Mouse (Mus musculus) thymus, postnatal 36 days (tissue): Measurements from ENCODE around the gene Bmpr2.
A peak's percentile ranks its signal among the peaks of the same experiment; 100 is the strongest.

Experiments
- DNase-seq, 2 experiments: peaks; one replicate each; pipeline ENCODE4 v3.0.0; 2022; ENCODE audit warnings: mixed read lengths in 2 of 2

Bmpr2 gene

DNA sequence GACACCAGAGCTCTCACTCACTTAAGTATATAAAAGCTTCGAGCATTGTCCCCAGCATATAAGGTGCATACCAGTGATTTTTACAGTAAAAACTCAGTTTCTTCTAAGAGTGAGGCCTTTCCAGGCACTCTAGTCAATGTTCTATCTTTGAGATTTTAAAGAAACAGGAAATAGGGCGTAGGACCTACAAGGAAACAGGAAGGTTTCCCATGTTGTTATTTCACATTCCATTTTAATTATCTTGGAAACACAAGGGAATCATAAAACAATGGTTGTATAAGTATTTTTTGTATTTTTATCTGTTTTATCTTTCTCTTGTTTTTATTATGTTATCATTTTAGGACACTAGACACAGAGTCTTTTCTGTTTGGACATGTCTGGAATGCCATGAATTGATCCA, 34.7 kb downstream of the Bmpr2 start:
- DNase-seq: no peak

DNA sequence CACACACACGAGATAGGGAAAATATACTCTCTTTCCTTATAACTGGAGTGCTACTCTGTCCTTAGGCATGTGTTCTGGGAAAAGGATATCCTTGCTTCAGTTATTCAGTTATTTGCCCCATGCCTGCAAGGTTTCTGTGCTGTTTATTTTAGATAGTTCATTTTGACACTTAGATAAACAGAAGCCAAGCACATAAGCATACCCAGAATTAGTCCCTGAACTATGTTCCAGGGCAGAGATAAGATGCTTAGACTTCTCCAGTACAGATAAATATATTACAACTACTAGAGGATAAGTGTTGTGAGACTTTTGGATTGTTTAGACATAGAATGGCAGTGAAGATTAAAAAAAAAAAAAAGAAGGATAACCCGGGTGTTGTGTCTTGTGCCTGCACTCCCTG, 41.2 kb downstream of the Bmpr2 start:
- DNase-seq: no peak

DNA sequence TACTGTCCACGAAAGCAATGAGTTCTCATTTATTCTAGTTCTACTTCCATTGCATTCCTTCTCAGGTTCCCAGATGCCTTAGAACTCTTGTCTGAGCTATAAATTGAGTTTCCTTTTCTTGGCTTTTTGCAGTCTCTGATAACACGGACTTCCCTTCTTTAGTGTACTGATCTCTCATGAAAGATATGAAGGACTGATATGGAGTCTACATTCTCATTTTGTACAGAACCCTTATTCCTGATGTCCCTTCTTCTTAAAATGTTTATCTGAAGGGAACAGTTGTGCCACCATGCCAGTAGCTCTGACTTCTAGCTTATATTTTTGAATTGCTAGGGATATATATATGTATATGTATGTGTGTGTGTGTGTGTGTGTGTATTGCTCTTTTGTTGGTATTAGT, 46.7 kb downstream of the Bmpr2 start:
- no peak for DNase-seq

DNA sequence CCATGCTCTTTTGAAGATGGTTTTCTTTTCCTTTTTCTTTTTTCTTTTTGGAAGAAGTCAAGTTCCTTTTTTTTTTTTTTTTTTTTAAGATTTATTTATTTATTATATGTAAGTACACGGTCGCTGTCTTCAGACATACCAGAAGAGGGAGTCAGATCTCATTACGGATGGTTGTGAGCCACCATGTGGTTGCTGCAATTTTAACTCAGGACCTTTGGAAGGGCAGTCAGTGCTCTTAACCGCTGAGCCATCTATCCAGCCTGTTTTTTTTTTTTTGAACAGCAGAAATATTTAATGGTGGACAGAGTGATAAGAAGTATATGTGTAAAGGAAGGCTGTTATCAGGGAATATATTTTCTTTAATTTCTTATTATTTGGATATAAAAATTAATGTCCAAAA, 49.6 kb downstream of the Bmpr2 start:
- DNase-seq: no peak

DNA sequence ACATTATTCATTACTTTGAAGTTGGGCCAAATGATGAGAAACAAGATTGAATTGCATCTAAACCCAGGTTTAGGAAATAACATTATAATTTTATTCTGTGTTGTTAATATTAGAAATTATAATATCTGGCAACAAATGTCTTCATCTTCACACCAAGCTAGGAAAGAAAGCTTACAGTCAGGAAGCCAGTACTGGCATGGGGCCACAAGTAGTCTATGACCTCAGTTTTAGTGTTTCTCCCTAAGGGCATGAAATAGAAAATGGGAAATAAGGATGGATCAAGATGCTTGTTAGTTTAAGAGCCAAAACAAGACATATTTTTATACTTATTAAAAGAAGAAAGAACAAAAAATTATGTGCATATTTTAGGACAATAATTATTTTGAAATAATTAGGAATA, 62.2 kb downstream of the Bmpr2 start:
- no peak for DNase-seq

DNA sequence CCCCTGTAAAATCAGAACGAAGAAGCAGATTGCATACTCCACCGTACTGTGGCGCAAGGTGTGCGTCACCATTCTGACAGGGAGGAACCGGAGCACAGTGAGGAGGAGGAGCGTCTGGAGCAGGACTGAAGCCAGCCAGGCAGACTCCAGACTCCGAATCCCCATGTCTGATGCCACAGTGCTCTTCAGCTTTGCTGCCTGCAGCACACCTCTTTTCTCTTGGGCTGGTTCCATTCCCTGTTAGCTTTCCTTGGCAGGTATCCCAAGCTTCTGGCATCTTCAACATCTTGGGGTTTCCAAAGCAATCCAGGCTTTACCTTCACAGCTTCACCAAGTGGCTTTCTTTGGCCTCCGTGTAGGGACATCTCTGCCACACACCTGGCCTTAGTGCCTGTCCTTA, 63.4 kb downstream of the Bmpr2 start:
- DNase-seq: no peak

DNA sequence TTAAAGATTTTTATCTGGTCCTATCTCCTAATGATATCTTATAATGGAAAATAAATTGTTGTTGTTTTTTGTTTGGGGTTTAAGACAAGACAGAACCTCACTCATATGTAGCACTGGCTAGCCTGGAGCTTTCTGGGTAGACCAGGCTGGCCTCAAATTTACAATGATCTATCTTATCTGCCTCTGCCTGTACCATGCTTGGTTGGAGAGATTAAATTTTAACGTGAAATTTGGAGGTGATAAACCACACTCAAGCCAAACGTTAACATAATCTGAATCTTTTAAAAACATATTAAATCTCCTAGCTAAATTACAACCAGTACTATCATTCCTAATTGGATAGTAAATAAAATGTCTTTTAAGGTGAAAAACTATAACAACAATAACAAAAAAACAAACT, 66.2 kb downstream of the Bmpr2 start:
- no peak for DNase-seq

DNA sequence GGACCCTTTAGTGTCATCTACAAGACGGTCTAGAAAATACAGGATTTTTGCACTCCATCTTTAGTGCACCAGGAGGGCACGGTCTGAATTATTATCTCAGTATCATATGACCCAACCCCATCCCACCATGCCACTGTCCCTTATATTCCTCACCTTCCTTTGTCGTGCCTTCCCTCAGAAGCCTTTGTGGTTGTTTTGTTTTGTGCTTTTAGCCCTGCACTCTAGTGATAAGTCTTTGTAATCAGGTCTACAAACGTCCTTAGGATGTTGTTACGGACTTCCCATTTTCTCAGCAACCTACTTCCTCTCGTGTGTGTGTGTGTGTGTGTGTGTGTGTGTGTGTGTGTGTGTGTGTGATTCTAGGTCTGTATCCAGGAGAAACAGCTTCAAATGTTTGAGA, 67.0 kb downstream of the Bmpr2 start:
- no peak for DNase-seq

DNA sequence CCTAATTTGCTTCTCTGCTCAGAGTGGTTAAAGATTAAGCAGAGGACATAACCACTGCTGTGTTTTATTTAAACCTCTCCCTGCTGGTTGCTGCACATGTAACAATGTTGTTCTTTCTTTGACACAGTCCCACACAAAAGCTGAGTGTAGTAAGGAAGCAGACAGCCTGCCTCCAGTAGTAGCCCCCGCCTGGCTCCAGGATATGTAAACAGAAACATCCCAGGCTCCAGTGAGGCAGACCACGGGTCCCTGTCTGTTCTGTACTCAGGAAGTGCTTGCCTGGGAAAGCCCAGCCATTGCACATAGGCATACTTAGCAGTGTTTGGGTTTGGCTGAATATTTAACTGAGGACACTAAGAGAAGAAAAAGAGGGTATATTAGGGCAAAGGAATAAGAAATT, 70.5 kb downstream of the Bmpr2 start:
- no peak for DNase-seq

DNA sequence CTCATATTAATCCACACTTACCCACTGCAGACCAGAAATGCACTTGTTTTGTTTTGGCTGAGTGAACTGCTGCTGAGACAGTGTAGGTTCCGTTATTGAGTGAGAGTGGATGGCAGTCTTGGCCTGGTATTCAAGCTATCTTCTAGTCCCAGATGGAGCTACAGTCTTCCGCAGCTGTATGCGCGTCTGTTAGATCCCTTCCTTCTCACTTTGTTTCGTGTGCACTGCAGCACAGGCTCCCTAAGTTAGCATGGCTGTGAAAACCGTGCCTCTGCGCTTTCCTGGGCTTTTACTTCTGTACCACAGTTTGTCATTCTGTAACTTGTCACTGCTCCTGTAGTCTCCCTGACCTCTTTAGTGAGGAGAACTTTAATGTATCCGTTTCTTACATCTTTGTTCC, 85.1 kb downstream of the Bmpr2 start:
- DNase-seq: no peak

DNA sequence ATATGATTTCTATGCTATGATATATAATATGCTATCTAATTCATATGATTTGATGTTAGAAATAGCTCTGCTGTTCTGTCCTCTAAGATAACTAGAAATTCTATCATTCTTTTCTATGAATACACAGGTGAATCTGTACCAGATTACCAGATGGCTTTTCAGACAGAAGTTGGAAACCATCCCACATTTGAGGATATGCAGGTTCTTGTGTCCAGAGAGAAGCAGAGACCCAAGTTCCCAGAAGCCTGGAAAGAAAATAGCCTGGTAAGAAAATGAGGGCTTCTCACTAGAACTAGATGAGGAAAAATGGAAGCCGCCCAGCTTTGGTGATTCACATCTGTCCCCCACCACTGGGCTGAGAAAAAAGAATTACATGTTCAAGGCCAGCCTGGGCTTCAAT, 95.8 kb downstream of the Bmpr2 start:
- DNase-seq: no peak

DNA sequence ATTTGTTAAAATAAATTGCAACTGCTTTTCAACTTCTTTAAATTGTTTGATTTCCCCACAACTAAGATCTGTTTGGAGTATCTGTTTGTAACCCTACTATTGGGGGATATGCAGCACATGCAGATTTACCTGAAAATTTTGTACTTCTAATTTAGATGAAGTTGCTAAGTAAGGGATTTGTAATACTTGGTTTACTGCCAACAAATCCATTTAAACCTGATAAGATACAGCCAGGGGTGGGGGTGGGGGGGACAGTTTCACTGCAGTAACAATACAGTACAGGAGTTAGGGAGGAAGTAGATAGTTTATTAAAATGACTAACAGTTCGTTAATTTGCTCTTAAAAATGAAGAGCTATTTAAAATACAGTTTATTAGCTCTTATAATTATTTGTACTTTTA, 98.9 kb downstream of the Bmpr2 start:
- no peak for DNase-seq

DNA sequence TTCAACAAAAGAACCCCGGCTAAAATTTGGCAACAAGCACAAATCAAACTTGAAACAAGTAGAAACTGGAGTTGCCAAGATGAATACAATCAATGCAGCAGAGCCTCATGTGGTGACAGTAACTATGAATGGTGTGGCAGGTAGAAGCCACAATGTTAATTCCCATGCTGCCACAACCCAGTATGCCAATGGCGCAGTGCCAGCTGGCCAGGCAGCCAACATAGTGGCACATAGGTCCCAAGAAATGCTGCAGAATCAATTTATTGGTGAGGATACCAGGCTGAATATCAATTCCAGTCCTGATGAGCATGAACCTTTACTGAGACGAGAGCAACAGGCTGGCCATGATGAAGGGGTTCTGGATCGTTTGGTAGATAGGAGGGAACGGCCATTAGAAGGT, 104.8 kb downstream of the Bmpr2 start:
- DNase-seq: no peak

DNA sequence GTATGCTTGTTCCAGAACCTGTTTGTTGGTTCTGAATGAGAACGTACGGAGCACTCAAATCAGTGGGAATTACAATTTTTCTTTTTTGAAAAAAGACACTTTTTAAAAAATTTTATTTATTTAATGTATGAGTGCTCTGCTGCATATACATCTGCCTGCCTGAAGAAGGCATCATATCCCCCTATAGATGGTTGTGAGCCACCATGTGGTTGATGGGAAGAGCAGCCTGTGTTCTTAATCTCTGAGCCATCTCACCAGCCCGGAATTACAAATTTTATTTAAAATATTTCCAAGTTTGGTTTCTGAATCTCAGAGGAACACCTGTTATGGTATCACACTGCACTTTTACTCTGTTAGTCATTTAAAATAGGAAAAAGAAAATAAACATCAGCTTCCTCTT, 110.8 kb downstream of the Bmpr2 start:
- no peak for DNase-seq

DNA sequence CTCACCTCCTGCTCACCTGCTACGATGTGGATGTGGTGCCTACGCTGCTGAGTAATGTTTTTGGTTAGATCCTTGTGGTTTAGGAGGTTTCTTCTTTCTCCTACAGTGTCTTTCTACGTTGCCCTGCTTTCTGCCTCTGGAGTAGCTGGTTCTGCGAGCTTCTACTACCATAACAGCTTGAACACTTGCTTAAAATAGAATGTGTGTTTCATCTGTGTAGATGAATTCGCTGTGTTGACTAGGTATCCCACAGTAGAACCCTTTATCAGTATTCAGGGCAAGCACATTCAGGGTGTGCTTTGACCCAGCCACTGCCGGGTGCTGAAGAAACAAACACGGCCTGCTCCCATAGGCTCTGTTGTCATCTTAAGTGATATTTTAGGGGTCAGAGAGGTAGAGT, 114.9 kb downstream of the Bmpr2 start:
- DNase-seq: no peak

DNA sequence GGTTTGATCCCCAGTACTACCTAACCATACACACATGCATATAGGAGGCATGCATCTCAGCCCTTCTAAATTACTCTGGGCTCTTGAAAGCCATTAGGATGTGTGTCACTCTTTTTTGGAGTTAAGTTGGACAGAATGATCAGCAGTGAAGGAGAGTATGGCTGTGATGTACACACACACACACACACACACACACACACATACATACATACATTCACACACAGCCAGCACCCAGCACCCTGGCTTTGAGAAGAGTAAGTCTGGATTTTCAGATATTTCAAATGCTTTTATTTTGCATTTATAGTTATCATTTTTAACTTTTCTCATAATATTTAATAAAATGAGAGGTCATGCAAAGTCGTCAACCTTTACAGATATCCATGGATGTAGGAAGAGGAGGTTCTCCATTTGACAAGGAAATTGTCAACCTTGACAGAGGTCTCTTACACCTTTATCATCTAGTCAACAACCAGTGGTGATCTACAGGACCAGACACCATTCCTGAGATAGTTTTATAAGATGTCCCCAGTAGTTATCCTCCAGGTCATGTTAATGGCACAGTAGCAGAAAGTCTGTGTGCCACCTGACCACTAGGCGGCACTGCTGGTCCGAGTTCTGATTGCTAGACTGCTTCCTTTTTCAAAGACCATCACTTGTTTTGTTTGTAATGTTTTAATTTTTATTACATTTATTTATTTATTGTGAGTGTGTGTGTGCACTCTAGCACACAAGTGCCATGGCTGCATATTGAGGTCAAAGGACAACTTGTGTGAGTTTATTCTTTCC, 120.3 kb downstream of the Bmpr2 start:
- peak; percentile 71 to 79 for DNase-seq

DNA sequence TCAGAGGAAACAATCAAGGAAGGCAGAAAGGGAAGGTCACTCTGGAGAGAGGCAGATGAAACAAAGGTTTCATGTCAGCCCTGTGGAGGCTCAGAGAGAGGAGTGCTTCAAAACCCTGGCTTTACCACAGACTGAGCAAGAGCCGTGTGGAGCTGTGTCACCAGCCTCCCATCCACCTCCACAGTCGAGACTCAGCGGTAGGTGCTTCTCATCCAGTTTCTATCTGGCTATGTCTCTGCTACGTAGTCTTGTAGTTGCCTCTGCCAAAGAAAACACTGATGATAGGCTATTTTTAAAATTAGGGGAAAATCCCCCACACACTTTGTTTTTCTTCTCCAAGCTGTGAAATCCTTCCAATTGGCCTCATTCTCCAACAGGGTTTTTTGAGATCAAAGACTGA, 123.7 kb downstream of the Bmpr2 start:
- no peak for DNase-seq

DNA sequence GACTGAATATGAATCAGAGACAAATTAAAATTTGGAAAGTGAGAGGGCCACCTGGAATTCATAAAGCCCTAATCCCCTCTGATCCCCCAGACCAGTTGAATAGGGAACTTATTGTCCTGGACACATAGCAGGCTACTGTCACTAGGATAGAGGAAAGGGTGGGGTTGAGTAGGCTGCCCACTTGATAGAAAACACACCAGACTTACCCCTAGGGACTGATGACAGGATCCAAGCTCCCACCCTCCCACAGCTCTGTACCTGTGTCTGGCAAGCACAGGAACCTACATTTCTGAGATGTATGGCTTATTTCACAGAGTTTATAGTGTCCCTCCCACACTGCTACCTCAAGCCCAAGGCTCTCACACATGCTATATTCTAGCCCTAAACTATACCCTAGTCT, 124.8 kb downstream of the Bmpr2 start:
- DNase-seq: no peak

DNA sequence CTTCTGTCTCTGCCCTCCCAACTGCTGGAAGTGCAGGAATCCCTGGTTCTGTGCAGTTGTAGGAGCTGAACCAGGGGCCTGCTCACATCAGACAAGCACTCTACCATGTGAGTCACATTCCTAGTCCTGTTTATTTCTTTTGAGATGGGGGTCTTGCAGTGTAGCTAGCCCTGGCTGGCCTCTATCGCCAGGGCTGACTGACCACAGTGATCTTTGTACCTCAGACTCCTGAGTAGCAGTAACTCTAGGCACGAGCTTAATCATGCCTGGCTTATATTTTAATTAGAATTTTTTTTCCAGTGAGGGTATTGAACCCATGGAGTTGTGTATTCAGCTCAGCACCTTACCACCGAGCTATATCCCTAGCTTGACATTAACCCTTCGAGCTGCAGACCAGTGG, 128.0 kb downstream of the Bmpr2 start:
- no peak for DNase-seq

DNA sequence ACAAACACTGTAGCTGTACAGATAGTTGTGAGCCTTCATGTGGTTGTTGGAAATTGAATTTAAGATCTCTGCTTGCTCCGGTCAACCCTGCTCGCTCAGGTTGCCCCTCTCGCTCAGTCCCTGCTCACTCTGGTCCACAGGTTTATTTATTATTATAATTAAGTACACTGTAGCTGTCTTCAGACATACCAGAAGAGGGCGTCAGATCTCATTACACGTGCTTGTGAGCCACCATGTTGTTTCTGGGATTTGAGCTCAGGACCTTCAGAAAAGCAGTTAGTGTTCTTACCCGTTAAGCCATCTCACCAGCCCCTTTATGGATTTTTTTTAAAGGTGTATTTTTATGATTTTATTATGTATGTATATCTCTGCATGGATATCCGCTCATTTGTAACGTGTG, 129.6 kb downstream of the Bmpr2 start:
- no peak for DNase-seq

DNA sequence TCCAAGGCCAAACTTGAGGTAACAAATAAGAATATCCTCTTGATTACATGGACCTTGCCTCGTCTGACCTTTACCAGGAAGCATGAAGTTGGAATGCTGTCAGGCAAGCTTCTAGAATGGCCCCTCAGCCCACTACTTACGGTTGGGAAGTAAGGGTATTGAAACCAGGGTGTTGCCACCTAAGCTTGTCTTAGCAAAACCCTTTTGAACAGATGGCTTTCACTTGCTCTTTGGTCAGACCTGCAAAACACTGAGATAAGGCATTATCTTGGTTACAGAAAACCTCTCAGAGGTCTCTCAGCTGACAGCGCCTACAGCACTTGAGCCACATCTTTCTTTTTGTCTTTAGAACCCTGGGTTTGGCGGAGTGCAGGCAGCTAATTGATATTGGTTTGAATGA, 130.8 kb downstream of the Bmpr2 start:
- no peak for DNase-seq

DNA sequence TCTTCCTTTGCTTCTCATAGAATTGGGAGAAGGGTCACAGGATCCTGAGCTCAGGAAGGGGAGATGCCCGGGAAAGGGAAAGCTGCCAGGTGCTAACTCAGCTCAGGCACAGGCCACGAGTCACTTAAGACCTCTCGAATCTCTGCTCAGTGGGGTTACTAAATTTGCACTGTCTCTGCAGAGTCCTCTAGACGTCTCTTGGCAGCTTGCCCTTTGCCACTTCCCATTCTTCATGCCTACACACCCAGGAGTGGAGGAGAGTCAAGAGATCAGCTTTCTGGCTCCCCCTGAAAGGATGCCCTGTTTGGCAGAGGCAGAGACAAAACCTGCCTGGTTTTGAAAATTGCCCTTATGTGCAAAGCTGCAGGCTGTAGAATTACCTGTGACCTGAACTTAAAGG, 132.3 kb downstream of the Bmpr2 start:
- peak in 1 of 2 experiments; percentile 10 for DNase-seq

DNA sequence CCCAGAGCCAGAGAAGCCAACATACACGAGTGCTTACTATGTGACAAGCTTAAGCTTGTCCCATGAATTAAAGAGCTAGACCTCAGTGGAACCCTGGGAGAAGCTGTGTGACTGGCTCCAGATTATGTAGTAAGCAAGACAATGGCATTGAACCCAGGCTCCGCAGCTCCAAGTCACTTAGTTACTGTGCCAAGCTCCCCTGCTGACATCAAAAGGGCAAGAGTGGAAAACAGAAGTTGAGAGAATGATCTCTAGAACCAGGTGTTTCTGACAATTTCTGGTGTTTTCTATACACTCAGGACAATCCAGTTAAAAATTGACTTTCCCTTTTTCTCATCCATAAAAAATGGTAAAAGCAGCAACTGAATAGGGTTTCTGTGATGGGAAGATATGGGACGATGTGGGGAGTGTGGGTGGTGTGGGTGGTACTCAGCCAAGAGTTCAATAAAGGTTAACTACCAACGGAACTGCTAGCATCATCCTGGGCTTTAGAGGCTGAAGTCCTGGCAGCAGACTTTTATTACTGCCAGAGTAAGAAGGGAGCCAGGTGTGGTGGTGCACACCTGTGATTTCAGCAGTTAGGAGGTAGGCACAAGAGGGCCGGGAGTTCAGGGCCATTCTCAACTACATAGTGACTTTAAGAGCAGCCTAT, 134.1 kb downstream of the Bmpr2 start:
- DNase-seq: no peak

DNA sequence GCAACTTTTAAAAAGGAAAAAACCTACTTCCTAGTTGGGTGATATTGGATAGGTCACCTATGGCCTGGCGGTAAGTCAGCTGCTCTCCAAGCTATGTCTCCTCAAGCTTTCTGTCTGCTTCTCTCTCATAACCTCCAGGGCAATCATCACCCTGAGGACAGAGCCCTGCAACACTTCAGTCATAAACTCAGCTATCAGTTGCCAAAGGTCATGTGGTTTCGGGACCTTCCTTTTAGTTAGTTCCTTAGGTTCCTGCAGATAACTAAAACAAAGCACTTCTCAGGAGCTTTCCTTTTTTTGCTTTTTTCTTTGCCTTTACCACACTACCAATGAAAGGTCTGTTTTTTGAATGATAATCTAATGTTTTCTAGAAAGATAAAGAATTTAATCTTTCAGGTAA, 136.5 kb downstream of the Bmpr2 start:
- DNase-seq: no peak
